Mouse (Mus musculus) kidney, postnatal 4 days (tissue): ENCODE results near the gene Add3.
A peak's percentile ranks its signal among the peaks of the same experiment; 100 is the strongest.

Experiments
- DNase-seq, 2 experiments: peaks; one replicate each; pipeline ENCODE4 v3.0.0; 2021; ENCODE audit warnings: mixed read lengths in 2 of 2

Gene Add3

DNA sequence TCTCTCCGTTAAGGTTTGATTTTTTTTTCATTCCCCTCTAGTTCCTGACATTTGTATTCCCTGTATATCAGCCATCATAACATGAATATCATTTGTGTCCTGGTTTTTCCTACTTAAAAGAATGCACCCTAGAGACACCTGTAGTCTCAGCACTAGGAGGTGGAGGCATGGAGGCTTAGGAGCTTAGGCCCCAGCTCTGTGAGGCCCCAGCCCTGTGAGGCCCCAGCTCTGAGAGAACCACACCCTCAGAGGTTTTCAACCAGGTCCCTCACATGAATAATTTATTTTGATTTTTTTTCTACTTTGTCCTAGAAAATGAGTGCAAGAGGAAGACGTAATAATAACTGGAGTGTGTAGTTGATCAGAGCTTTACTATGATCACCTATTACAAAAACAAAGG is 107.3 kb downstream of the Add3 start:
- DNase-seq: no peak

- peak; percentile 44 to 59 for DNase-seq
Observed at GRCm38 (mm10) chr19:53248023-53248494, 107.8 kb downstream of the Add3 start.

DNA sequence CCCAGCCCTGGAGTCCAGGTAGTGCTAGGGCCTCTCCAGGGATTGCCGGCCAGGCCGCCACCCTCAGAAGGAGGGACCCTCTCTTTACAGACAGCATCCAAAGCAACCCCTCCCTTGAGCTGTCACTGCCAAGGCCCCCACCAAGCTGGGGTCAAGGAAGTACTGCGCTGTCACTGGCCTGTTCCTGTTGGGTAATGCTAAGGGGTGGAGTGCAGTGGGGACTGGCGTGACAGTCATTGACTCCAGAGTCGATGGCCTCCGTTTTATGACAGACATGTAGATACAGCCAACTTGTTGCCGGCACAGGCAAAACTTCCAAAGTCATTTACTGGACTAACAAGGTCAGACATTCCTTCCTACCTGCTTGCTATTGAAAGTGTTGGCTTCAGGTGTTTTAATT is 110.8 kb downstream of the Add3 start:
- DNase-seq: no peak

DNA sequence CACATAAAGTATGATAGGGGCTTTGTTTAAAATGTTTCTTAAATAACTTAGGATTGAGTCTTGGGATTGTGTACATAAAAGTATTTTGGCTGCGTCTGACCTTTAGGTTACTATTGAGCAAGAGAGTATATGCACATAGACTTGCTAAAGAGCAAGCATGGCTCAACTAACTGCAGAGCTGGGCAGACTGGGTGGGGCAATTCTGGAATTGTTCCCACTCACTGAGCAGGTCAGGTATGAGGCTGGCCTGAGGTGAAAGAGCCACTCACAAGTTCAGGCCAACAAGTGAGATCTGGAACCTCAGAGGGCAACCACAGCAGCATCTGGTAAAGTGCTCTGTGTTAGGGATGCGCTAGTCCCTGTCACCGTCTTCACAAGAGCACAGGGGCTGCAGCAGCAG is 111.4 kb downstream of the Add3 start:
- DNase-seq: no peak

DNA sequence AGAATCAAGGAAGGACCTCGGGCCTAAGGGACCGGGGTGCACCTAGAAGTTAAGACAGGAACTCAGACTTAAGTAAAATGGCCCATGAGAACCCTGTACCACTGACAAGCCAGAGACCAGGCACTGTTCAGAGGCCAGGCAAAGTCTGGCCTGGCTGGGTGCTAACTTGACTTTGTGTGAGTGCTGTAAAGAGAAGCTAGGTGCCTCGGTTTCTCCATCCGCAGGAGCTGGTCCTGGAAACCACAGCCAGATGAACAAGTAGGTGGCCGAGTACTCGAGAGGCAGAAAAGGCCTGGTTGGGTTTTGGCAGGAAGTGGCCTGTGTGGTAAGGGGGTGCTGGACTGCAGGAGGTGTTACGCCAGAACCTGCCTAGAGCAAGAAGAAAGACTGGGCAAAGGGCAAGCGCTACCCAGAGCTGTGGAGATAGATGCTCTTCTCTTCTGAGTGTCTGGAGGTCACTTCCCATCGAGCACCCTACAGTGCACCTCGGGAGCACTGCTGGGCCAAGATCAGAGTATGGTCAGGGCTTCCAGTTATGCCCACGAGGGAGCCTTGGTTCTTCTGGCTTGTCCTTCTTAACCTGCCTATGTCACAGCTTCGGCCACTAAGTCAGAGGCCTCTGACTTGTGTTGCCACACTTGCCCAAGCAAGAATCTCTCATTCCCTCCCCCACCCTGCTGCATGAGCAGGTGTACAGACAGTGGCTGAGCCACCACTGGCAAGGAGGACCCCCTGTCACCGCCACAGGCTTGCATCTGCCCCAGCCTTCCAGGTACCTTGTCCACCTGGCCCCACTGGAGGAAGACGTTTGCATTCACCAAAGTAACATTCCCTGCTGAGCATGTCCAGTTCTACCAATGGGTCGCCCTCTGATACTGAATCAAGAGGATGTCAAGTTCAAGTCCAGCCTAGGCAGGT is 112.1 kb downstream of the Add3 start:
- no peak for DNase-seq

DNA sequence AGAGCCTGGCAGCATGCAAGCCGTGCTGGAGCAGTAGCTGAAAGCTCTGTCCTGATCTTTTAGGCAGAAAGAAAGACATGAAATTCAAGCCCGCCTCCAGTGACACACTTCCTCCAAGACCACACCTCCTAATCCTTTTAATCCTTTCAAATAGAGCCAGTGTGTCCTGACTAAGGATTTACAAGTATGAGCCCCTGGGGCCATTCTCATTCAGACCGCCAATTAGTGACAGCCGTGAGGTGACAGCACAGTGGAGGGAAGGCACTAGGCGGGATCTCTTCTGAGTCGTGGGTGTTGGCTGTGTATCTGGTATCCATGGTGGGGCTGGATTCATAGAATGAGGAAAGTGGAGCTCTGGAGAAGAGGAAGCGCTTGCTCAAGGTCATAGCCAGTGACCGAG is 116.1 kb downstream of the Add3 start:
- no peak for DNase-seq

- DNase-seq: no peak
Observed at GRCm38 (mm10) chr19:53256991-53257594, 116.8 kb downstream of the Add3 start.

DNA sequence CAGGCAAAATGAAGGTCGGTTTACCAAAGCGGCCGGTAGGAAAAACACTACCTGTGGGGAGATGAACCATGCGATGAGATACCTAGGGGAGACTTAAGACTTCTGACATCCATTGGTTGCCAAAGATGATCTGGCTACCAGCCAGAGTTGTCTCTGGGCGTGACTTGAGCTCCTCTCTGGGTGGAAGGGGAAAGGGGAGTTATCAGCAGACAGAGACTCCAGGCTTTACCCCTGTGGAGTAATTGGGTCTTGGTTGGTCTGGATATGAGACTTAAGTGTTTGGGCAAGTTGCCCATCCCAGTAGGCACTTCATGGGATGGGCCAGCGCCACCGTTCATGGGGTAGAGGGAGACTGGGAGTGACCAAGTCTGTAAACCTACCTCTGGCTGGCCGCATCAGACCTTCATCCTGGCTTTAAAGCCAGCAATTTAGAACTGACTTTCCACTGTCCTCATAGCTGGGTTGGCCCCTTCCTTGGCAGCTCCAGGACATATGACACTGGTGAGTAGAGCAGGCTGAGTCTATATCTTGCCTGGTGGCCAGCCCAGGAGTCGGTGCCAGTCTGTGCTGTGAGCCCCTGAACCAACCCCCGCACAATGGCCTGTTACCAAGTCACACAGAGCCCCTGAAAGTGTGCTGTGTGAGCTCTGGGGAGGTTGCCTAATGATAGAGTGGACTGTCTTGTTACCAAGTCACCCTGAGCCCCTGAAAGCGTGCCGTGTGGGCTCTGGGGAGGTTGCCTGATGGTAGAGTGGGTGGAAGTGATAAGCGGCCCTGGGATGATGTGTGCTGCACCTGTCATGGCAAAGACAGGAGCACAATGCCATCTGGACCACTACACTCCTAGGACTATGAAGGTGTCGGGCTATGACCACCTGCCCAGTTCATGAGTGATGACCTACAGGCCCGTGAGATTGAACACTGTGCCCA is 117.7 kb downstream of the Add3 start:
- no peak for DNase-seq

DNA sequence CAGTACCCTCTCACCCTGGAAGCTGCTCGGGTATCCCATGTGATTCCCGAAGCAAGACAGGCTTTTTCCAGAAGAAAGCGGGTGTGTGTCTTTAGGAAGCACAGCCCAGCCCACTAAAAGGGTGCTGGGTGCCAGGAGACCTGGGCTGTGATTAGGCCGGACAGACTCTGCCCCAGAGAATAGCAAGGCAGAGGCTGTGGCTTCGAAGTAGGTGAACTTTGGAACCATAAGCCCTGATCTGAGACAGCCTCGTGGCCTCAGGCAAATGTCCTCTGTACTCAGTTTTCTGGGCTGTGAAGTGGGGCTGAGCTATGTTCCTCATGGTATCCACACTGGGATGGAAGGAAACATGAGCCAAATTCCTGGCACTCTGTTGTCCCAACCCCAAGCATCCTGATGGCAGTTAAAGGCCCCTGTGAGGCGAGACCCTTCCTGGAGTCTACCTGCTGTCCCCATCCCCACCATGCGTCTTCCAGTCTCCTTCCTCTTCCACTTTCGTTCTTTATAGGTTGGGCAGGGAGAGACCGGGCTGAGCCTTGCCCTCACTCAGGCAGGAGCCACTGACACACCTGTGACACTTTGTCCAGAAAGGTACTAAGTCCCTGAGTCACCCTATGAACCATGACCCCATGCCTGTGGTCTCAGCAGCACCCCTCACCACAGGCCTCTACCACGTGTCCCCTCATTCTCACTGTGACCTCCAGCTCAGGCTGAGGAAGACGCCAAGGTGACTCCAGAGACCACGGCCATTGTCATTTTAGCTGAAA is 118.7 kb downstream of the Add3 start:
- no peak for DNase-seq

DNA sequence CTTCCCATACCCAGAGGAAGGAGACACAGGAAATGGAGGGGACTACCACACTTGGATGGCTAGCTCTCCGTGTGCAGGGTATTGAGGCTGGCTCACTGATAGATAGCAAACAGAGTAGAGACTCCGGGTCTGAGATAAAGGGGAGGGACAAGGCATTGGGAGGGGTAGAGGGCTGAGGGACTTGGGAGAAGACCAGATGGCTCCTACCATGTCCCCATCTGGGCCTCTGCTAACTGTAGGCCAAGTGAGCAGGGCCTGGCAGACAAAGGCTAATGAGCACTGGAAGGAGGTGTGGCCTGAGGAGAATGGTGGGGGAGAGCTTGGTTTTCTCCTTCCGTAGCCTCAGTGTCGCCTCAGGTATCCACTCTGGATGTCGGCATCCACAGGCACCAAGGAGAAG is 119.3 kb downstream of the Add3 start:
- DNase-seq: no peak

DNA sequence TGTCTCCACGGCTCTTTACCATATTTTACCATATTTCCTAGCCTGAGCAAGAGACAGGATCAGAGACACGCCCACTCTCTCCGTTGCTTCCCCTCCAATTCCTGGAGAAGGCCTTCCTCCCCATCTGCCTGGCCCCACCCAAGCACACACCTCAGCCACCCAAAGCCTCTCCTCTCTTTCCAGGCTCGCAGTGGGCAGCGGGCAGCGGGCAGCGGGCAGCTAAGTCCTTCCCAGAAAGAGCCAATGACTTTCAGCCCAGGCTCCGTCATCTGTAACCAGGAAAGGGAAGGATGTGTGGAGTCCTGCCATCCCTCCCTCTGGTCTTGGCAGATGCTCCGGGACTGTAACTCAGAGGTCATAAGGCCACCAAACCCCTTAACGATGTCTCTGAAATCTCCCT is 120.0 kb downstream of the Add3 start:
- peak in 1 of 2 experiments; percentile 31 for DNase-seq

DNA sequence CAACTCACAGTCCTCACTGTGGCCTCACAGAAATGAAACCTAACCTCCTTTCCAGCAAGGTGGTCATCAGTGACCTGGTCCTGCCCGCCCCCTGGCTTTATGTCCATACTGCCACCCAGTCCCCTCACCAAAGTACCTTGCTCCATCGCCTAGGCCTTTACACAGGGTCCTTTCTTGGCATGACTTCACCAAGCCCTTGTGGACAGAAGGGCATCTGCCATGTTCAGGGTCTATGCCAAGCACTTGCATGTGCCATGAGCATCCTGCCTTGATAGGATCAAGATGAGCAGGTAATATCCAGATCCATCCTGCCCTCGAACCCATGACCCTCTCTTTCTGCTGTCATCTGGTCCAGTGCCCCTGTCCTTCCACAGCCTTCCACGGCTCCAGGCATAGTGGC is 120.6 kb downstream of the Add3 start:
- no peak for DNase-seq

DNA sequence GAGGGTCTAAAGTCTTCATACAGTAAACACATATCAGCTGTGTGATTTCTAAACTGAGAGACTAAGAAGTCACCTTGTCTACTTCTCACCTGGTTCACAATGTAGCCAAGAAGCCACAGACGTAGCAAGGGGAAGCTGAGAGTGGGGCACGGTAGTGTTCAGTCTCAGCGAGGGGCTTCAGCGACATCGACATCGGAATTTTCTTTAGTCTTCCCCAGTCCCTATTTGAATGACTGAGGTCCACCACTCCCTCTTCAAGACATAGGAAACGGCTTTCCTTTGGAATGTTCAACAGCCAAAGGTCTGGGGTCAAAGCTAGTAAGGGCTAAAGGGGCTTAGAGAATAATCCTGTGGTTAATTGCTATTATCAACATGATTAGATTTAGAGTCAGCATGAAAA is 121.8 kb downstream of the Add3 start:
- DNase-seq: no peak

DNA sequence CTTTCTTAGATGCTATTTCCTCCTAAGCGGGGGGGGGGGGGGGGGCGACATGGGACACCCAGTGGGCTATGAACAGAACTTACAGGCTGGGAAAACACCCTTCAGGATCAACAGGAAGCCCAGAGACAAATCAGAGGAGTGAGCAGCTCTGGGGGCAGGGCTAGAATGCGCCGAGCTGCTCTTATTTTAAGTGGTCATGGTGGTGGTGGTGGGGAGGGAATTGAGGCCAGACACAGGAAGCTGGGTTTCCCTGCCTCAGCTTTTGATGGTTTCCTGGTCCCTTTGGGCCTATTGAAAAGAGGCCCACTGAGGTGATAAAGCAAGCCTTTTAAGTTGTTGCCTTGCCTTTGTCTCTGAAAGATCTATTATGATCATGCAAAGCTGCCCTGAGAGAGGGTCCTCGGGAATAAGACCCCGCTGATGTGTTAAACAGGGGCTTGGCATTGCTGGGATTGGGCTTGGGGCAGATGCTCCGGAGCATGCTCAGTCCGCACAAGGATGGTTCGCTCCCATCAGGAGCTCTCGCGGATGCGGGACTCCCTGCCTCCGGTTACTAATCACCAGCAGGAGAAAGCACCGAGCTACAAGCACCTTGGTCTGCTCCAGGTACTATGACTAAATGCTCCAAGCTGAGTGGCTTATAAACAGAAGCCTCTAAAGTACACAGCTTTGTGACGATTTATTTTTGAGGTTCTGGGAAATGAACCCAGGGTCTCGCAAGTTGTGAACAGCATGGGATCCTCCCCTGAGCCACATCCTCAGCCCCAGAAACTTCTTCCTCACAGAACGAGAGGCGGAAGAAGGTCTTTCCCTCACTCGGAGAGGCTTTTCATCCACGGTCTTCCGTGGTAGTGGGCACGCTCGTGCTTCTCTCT is 123.9 kb downstream of the Add3 start:
- no peak for DNase-seq

GRCm38 (mm10) chr19:53264821-53265727 is 124.8 kb downstream of the Add3 start:
- DNase-seq: peak; percentile 41 to 64

- no peak for DNase-seq
Observed at GRCm38 (mm10) chr19:53267305-53267704, 127.1 kb downstream of the Add3 start.

GRCm38 (mm10) chr19:53273055-53273722 is 132.9 kb downstream of the Add3 start:
- DNase-seq: peak; percentile 53 to 65

DNA sequence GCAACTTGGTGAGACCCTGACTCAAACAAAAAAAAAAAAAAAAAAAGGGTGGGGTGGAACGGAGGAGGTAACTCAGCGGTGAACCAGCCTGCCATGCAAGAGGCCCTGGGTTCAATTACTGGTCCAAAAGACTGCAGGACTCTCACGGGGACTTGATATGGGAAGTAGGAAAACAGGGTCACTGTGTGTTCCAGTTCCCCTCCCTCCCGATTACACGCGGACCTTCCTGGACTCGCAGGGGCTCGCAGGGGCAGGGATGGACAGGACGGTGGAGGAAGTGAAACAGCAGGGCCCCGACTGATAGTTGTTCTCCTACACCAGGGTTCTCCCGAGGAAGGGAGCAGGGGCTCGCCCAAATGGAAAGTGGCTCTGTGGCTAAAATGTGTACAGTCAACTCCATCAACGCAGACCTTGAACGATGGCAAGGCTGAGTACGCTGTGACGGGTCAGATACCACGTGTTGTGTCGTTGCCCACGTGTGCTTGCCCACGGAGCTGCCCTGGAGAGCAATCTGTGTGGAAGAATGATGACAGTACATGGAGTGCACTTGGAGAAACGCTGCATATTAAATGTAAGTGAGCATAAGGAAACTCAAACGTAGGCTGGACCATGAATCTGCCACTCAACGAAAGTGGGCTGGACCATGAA is 133.7 kb downstream of the Add3 start:
- no peak for DNase-seq

GRCm38 (mm10) chr19:53275204-53275603 is 135.0 kb downstream of the Add3 start:
- DNase-seq: peak in 1 of 2 experiments; percentile 35
